Mouse (Mus musculus) adipocyte (in vitro differentiated cells): ENCODE data around the gene Adipor2.

Source experiments
- DNase-seq: peaks from one replicate; pipeline ENCODE4 v3.0.0-alpha.2; 2016; ENCODE audit warnings: low spot score

Adipor2 gene

DNA sequence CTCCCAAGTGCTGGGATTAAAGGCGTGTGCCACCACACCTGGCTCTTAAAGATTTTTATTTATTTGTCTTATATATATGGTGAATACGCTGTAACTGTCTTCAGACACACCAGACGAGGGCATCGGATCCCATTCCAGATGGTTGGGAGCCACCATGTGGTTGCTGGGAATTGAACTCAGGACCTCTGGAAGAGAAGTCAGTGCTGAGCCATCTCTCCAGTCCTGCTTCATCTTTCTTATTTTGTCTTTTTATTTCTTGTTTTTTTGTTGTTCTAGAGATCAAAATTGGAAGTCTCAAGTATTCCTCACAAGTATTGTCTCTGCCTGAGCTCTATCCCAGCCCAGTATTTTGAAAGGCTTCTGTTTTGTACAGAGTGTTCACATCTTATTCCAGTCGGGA, 2.9 kb upstream of the Adipor2 start:
- no peak for DNase-seq

DNA sequence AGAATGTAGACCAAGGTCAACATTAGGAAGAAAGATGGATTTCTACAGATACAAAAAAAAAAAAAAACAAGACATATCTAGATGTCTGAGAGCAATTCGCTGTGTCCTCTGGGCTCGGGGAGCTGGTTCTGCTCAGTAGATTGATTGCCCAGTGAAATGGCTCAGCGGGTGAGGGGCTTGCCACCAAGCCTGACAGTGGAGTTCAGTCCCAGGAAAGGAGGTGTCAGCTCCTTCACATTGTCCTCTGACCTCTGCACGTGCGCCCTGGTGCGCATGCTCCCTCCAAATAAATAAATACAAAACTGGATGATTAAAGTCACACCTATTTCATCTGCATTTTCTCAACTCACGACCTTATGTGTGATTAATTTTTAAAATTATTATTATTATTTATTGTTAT, 1.9 kb upstream of the Adipor2 start:
- DNase-seq: no peak

DNA sequence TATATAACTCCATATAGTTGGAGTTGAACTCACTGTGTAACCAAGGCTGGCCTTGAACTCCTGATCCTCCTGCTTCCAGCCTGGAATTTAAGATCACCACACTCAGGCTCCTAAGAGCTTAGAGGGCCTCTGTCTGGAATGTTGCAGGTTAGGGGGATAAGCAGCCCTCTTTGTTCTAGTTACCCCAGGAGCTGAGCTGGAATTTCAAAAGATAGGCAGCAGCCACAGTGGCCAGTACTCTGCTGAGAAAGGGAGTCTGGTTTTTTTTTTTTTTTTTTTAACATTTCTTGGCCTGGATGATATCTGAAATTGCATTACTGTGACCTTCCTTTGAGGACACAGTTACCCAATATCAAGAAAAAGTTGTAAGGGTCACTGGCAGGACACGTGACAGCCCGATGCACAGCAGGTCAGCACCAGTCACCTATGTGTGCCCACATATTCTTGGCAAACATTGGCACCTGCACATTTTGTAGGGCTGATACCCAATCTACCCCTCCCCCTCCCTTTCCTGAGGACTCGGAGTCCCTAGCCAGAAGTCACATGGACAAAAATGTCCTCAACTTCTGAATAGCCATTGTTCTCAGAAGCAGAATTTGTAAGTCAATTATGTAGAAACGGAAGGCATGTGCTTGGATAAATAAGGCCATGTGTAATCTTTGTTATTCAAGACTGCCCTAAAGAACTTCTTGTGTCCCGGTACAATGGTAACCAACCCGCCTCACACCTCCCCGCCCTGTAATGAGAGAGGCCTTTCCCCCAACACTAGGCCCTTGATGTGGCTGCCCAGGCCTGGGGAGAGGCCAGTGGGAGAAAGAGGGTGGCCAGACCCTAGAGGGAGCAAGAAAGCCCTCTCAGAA, 1.1 kb upstream of the Adipor2 start:
- peak; percentile 75 for DNase-seq

DNA sequence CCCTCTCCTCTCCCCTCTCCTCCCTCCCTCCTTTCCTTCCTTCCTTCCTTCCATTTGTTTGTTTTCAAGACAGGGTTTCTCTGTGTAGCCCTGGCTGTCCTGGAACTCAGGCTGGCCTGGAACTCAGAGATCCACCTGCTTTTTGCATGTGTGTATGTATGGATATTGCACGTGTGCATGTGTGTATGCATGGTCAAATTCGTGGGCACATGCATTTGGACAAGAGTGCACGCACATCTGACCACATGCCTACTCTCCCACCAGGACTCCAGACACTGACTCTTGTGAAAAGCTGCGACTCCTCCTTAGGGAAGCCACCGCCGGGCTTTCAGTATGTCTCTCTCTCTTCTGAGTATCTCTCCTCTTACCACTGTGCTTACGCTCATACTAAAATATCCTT, 317 bp upstream of the Adipor2 start:
- no peak for DNase-seq

DNA sequence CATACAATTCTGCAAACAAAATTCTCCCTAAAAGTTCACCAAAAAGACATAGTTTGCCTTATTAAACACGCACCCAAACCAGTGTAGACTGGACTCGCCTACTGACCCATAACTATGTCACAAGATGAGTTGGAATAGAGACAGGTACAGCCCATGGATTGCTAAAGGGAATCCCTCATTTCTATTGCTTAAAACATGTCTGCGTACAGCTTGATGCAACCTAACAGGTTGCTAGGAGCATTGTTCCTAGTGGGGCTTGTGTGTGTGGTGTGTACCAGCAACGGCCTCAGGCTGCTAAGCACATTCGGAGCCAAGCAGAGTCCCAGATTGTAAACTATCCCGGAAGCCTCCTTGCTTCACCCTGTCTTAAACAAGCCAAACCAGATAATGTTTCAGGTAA, 861 bp downstream of the Adipor2 start:
- DNase-seq: peak; percentile 72

DNA sequence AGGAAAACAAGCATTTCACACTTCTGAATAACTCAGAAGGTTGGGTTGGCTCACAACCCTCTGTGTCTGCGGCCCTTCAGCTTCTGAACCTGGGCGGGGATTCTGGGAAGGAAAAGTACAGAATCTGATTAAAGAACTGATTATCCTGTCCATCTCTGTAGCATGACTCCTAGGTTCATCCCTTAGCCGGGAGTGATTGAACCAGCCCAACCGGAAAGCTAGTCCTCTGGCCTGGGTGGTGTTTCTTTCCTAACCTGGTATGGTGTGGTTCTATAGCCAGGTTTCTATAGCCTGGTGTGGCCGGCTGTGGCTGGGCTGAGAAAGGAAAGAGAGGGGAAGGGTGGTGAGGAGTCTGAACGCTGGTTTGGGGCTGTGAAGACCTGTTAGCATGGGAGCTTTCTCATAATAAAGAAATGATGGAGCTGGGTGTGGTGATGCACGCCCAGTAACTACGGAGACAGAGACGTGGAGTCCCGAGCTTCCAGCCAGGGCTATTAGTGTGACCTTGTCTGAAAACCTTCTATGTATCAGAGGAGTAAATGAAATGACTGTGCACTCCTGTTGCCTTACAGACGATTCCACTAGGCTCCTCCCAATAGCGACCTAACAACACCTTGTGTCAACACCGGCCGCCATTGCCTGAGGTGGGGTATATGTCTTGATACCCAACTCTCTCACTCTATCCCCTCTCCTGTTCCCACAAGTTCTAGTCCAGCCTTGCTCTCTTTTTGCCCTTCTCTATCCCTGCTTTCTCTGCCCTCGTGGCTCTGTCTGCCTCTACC, 3.1 kb downstream of the Adipor2 start:
- DNase-seq: no peak

DNA sequence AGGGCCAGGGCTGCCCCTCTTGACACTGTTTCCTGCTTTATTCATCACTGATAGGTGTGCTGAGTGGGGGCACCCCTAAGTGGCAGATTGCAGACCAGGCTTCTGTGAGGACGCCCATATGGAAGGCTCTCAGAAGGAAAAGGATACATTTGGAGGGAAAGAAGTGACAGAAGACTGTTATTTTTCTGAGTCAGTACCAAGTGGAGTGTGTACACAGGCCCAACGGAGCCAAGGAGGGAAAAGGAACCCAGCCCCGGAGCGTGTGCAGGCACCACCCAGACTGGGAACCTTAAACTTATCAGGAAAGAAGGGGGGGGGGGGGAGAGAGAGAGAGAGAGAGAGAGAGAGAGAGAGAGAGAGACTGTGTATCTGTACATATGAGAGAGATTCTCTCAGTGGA, 4.9 kb downstream of the Adipor2 start:
- DNase-seq: no peak

DNA sequence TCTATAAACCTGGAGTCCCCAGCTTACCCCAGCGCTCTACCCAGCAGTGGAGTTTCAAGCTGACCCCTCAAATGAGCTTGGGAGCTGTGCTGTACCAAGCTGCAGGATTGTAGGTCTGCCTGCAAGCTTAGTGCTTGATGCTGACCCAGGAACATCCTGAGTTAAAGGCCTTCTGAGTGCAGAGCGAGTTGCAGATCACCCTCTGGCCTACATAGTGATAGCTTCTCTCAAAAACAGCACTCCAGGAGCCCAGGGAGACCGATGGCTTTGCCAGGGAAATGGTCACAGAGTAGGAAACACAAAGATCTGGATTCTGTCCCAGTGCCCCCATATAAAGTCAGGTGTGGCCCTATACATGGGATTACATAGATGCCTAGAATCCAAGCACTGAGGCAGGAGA, 6.0 kb downstream of the Adipor2 start:
- peak; percentile 73 for DNase-seq

DNA sequence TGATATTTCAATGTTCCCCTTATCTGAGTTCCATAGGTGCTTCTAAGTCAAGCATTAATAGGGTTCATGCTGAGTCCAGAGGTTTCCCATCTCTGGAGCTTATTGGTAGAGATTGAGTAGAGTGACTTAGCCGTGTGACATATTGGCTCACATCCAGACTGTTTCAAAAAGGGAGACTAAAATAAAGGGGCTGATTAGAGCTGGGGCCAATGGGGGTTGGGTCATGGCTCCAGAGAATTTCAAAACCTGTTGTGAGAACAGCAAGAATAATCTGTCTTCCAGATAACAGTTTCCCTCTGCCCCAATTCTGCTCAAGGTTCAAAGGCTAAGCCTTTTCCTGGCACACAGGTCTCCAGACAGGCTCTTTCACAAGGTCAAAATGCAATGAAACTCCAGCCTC, 7.7 kb downstream of the Adipor2 start:
- peak; percentile 74 for DNase-seq

DNA sequence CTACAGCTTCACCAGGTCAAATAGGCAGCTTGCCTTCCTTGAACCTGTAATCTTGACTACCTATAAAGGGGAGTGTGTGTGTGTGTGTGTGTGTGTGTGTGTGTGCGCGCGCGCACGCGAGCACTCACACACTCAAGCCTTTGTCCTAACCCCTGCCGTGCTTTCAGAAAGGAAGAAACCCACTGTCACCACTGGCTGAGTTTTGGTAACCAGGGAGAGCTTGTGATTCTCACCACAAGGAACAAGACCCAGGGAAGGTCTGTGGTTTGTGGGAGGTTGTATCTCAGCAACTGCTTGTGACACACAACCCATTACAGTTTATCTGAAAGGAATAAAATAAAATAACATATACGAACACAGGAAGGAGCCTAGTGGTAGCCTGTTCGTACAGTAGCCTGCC, 8.9 kb downstream of the Adipor2 start:
- no peak for DNase-seq

DNA sequence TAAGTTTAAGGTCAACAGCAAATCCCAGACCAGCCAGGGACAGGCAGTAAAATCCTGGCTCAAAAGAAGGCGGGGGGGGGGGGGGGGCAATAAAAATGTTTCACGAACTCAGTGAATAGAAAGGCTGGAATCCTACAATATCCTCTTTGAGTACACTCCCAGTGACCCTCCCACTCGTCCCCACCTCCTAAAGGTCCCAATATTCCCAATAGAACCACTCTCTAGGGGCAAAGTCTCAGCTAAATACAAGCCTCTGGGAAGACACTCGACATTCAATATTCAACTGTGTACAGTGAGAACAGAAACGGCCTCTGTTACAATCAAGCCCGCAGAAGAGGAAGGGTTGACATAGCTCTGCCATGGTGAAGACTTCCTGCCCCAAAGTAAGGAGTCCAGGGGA, 9.7 kb downstream of the Adipor2 start:
- no peak for DNase-seq

DNA sequence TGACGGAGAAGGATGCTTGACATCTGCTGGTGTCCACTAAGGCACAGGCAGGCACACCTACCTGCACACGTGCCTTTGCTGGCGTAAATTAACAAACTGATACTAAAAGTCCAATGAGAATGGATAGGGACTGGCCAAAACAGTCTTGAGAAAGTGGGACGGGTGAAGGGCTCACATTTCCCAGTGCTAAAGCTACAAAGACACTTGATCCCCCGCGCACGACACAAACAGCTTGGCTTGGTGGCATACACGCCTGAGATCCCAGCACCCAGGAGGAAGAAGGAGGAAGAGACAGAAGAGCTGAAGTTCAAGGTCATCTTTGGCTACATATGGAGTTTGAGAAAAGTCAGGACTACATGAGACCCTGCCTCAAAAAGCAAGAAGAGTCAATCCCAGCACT, 11.0 kb downstream of the Adipor2 start:
- DNase-seq: no peak

DNA sequence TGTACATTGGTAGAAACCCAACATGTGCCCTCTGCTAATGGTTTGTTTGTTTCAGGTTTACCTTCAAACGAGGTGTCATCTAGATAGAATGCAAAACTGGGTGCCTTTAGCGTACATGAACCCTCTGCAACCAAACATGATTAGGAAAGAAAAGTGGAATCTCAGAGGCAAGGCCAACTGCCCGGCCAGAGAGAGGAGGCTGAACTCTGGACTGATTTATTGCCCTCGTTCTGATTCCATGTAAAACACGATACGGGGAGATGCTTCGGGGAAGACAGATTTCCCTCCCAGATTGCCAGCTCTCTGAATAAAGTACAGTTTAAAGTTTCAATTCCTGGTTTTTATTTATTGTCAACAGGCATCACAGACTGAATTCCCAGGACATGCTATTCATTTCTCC, 12.2 kb downstream of the Adipor2 start:
- peak; percentile 72 for DNase-seq

DNA sequence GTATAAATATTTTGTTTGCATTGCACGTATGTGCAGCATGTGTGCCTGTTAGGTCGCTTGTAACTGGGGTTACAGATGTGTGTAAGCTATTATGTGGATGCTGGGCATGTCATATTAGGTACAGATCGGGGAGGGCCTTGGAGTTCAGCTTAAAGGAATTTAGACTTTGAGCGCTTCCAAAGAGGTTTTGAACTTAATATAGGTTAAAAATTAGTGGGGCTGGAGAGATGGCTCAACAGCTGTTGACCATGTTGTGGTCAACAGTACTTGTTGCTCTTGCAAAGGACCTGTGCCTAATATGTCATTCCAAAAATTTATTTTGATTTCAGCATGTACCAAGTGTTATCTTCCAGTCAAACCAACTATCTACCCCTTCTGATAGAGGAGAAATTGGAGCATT, 12.7 kb downstream of the Adipor2 start:
- DNase-seq: no peak

DNA sequence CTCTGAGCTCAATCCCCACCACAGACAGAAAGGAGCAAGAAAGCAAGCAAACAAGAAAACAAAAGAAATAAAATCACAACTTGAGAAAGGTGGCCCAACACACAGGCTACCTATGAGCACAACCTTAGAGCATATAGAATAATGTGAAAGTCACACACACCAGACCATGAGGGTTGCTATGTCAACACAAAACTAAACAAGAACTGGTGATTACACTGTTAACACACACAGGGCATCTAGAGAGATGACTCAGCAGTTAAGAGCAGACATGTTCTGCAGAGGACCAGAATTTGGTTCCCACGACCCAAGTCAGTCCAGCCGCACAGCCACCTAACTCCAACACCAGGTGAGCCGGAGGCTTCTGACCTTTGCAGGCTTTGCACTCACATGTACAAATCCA, 14.5 kb downstream of the Adipor2 start:
- DNase-seq: no peak

DNA sequence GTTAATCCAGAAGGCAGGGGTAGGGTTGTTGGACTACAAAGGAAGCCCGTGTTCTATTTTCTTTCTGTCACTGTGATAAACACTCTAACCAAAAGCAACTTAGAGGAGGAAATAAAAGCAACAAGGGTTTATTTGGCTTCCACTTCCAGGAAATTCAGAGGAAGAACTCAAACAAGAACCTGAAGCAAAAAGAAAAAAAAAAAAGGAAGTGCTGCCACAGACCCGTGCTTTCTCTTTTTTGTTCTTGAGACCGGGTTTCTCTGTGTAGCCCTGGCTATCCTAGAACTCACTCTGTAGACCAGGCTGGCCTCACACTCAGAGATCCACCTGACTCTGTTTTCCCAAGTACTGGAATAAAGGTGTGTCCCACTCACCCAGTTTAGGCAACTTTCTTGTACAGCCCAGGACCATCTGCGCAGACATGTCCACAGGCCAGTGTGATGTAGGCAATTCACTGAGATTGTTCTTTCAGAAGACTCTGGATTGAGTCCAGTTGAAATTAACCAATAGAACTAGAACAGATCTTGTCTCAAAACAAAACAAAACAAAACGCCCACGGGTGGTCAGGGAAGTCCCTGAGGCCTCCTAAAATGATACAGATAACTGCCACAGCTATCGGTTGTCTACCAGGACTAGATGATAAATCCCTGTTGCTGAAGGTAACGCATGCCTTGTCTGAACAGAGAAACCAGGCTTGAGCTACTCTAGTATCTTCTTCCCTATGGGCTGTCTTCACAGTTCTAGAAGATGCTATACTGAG, 15.8 kb downstream of the Adipor2 start:
- DNase-seq: peak; percentile 54

DNA sequence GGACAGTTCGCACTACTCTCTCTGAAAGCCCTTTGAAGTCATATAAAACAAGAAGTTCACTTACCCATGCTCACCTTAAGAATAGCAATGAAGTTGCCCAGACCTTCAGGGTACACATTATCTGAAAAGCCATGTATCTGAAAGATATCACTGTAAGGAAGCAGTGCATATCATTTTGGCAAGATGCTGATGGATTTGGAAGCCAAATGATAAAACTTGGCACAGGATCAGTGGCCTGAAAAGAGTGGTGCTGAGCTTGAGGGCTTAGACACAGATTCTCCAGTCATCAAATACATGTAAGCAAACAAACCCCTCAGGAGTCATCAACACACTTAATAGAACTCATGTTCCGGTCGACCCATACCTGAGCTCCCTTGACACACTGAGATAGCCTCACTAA, 16.9 kb downstream of the Adipor2 start:
- DNase-seq: no peak

DNA sequence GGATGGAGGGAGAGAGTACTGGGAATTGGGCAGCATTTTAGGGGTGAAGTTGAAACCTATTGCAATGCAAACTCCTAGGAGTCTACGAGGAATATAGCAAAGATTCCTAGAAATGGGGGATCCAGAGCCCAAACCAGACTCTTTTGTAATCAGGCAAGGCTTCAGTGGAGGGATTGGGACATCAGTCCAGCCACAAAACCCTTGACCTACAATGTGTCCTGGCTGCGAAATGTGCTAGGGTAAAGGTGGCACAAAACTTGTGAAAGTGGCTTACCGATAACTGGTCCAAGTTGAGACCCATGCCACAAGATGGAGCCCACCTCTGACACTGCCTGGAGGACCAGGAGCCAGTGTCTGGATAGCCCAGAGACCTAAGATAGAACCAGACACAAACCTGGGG, 18.1 kb downstream of the Adipor2 start:
- peak; percentile 84 for DNase-seq

DNA sequence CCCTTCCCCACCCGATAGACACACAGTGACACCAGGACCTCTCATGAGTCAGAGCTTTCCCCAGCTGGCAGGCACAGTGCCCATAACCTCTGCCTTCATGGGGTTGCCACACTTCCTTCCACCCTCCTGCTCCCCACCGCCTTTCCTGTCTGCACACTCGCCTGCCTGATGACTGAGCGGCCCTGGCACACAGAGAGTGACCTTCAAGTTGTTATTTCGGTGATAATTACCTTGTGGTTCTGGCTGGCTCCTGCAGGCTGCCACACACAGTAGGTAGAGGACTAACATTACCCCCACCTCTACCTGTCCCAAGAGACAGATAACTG, 21.2 kb downstream of the Adipor2 start:
- peak; percentile 97 for DNase-seq

DNA sequence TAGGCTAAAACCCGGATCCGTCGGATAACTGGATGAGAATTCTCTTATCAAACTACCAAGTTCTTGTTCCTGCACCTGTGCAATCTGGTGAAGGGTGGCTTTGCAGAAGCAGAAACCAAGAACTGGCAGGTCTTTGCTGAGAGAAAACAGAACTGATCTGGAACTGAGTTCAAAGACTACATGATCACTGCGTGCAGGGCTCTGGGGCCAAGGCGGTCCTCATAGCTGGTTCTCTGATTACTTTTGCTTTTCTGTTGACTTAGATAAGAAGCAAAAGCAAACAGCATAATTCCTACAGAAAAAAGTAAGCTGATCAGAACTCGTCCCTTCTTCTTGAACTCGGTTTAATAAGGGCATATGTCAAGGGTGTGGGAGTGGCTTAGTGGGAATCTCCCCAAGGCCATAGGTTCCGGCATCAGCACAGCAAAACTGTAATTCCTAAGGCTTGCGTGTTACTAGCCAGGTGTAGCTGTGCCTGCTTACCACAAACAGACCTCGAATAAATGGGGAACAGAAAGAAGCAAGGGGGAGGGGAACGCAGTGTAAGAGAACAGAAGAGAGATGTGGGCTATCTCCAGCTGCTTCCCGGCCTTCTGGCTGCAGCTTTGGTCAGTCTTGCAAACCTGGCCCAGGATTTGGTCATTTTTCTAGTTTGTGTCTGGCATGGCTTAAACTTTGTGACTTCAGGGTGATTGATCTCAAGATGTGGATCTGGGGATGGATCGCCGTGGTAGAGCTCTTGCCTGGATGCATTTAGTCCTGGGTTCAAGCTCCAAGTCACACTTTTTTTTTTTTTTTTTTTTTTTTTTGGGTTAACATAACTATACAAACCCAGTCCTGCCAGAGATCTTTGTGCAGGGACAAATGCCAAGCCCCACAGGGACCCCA, 21.8 kb downstream of the Adipor2 start:
- DNase-seq: peak; percentile 66

DNA sequence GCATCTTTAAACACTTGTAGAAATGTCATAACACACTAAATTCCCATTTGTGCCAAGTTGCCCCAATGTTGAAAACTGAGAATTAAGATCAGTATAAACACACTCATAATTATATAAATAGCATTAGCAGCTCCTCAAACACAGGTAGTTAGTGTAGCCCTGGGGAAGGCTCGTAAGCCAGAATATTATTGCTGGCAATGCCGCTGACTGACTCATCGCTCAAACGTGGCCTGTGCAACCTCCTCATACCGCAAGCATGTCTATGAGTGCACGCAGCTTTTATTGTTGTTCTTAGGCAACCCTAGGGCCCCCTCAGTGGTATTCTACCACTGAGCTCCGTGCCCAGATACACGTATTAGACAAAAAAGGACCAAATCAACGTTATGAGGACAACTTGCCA, 24.7 kb downstream of the Adipor2 start:
- DNase-seq: peak; percentile 55

DNA sequence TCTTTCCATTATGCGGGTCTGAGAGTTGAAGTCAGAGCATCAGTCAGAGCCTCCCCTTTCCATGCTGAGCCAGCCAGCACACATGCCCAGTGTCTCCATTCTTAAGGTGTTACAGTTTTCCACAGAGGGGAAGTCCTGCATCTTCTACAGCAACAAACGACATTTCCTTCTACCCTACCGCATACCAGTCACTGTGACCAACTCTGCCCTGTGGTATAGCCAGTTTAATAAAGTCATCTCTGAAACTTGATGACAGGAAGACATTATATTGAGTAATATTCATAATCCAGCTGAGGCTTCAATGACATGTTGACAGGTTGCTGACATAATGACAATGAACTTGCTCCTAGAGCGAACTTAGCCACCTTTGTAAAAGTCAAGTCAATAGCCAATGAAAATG, 26.8 kb downstream of the Adipor2 start:
- DNase-seq: no peak
